Mouse (Mus musculus): ENCODE measurements at regions not wholly inside any gene's neighbourhood (a gene's known extent, or its start where the extent isn't known, plus 50 kb on each side); places are given as distances from the start of the nearest gene placed in this dataset.

DNA sequence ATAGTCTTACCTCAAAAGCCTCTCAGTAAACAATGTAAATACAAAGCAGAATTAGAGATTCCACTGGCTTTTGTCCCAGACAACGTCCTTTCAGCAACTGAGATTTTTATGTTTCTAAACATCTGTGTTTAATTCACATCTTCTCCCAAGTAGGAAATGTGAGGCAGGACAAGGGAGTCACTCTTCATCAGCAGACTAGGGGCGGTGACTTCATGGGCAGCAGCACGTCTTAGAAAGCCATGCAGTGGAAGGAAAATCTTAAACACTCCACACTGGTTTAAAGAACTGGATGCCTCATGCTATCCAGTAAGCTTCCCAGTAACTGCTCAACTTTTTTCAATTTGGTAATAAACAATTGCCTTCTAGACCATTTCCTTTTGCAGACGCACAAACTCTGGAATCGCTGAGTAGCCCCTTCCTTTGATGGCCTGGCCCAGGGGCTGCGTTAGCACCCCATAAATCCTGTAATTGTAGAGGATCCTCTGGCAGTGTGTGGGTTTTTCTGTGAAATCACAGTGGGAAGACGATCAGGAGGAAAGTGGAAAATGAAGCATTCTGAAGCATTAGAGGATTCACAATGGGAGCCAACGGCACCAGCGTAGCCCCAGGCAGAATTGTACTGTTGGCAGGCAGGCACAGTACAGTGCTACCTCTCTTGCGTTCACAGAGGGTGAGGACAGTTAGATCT, 1096.4 kb downstream of the A830018L16Rik start:
- Histone ChIP-seq H3K4me3 (ENCODE audit: low read depth, low read length) (no peak overlapping the region), H3K9me3 (replicated peaks; ENCODE audit: control insufficient read depth, low read length) (no peaks in the 10 kb centered on the region), H3K4me1 (ENCODE audit: control insufficient read depth, insufficient read depth) (no peaks in the 10 kb centered on the region), H3K36me3 (replicated peaks; ENCODE audit: control insufficient read depth, insufficient read depth, low read length) (no peaks in the 10 kb centered on the region), H3K9ac (replicated peaks; ENCODE audit: low read depth, low read length) (no peak overlapping the region), H3K4me2 (ENCODE audit: low read depth, low read length) (no peak overlapping the region), H3K27me3 (ENCODE audit: control insufficient read depth, insufficient read depth, low read length) (no peaks in the 10 kb centered on the region), H3K27ac (ENCODE audit: low read depth) (no peak overlapping the region)
- ATAC-seq (ENCODE audit: insufficient read depth, low read depth), result no peak
- TF ChIP-seq CTCF (IDR thresholded peaks at IDR 0.05; ENCODE audit: low read depth) (no peak), EP300 (IDR thresholded peaks at IDR 0.05; ENCODE audit: low read depth) (no peak)
- no peak for DNase-seq (ENCODE audit: low spot score)
- WGBS, result 76% methylated on average over 10 of the region's 10 CpGs

DNA sequence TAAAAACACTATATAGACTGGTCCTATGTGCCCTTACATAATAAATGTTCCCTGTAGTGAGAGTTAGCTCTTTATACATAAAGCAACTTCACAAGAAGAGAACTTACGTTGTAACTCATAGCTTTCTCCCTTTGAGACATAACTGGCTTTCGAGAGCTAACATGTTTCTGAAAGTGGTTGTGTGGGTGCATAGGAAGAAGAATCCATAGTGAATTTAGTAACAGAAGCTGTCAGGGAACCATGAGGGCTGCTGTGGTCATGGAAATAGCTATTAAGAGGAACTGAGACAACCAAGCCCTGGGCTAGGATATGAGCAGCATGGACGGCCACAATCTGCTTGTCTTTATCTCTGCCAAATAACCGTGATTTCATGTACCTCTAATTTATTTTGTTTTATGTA, 1105.7 kb downstream of the A830018L16Rik start:
- WGBS, result 85% methylated on average over 4 of the region's 4 CpGs
- no peaks in the 10 kb centered on the region for H3K4me1 ChIP-seq (ENCODE audit: control insufficient read depth, insufficient read depth)
- H3K4me3 ChIP-seq (ENCODE audit: low read depth, low read length), result no peak overlapping the region
- no peak overlapping the region for H3K4me2 ChIP-seq (ENCODE audit: low read depth, low read length)
- no peaks in the 10 kb centered on the region for H3K36me3 ChIP-seq (replicated peaks; ENCODE audit: control insufficient read depth, insufficient read depth, low read length)
- no peaks in the 10 kb centered on the region for H3K9me3 ChIP-seq (replicated peaks; ENCODE audit: control insufficient read depth, low read length)
- ATAC-seq (ENCODE audit: insufficient read depth, low read depth) (no peak), DNase-seq (ENCODE audit: low spot score) (no peak)
- TF ChIP-seq CTCF (IDR thresholded peaks at IDR 0.05; ENCODE audit: low read depth) (no peak), EP300 (IDR thresholded peaks at IDR 0.05; ENCODE audit: low read depth) (no peak)
- H3K27ac ChIP-seq (ENCODE audit: low read depth), result no peak overlapping the region
- H3K9ac ChIP-seq (replicated peaks; ENCODE audit: low read depth, low read length), result no peak overlapping the region
- H3K27me3 ChIP-seq (ENCODE audit: control insufficient read depth, insufficient read depth, low read length), result no peaks in the 10 kb centered on the region

DNA sequence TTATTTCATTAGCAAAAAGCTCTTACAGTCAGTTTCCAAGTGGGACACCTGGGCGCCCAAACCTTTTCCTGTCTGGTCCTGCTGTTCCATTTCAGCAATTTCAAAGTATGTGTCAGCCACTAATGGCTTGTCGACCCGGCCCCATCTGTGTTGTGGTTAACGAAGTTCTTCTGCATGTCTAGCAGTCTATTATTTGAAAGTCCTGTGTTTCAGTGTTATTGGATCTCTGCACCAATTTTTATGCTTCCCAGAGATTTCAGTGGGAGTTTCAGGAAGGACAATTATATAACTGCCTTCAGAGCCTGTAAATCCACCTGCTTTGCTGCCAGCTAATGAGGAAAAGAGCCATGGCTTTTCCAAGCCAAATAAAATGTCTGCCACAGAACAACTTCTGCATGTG, 1142.0 kb downstream of the A830018L16Rik start:
- no peak overlapping the region for H3K9ac ChIP-seq (replicated peaks; ENCODE audit: low read depth, low read length)
- no peaks in the 10 kb centered on the region for H3K4me1 ChIP-seq (ENCODE audit: control insufficient read depth, insufficient read depth)
- H3K4me2 ChIP-seq (ENCODE audit: low read depth, low read length), result no peak overlapping the region
- 78% methylated on average over 4 of the region's 4 CpGs for WGBS
- ATAC-seq (ENCODE audit: insufficient read depth, low read depth), result no peak
- H3K27me3 ChIP-seq (ENCODE audit: control insufficient read depth, insufficient read depth, low read length), result no peaks in the 10 kb centered on the region
- no peak for DNase-seq (ENCODE audit: low spot score)
- H3K36me3 ChIP-seq (replicated peaks; ENCODE audit: control insufficient read depth, insufficient read depth, low read length), result no peaks in the 10 kb centered on the region
- TF ChIP-seq EP300 (IDR thresholded peaks at IDR 0.05; ENCODE audit: low read depth) (no peak), CTCF (IDR thresholded peaks at IDR 0.05; ENCODE audit: low read depth) (no peak)
- H3K9me3 ChIP-seq (replicated peaks; ENCODE audit: control insufficient read depth, low read length), result no peaks in the 10 kb centered on the region
- no peak overlapping the region for H3K4me3 ChIP-seq (ENCODE audit: low read depth, low read length)
- H3K27ac ChIP-seq (ENCODE audit: low read depth), result no peak overlapping the region

DNA sequence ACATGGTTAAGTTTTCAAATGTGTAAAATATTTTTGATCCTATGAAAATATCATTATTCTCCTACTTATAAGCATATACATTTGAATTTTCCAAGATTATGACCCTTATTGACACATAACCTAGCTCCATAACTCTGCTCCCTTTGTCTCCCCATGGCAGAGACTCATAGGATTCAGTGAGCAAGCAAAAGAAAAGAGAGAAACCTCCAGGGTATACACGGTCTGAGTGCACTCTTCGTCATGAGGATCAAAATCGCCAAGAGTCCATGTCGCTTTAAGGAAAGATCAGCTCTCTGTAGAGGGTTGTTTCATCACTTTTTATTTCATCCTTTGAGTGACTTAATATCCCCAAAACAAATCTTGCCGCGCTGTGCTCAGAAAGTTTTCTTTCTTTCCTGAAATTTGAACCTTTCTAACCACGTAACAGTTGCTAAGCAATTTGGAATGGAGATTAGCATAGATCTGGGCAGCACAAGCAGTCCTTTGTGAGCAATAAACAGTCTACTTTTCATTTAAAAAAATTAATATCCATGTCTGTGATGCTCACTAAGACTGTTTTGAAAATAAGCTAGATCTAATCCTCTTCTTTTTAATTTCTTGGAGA, 1158.0 kb downstream of the A830018L16Rik start:
- Histone ChIP-seq H3K4me1 (ENCODE audit: control insufficient read depth, insufficient read depth) (no peaks in the 10 kb centered on the region), H3K27me3 (ENCODE audit: control insufficient read depth, insufficient read depth, low read length) (no peaks in the 10 kb centered on the region), H3K4me2 (ENCODE audit: low read depth, low read length) (no peak overlapping the region), H3K9me3 (replicated peaks; ENCODE audit: control insufficient read depth, low read length) (no peaks in the 10 kb centered on the region), H3K36me3 (replicated peaks; ENCODE audit: control insufficient read depth, insufficient read depth, low read length) (no peaks in the 10 kb centered on the region), H3K9ac (replicated peaks; ENCODE audit: low read depth, low read length) (no peak overlapping the region), H3K27ac (ENCODE audit: low read depth) (no peak overlapping the region), H3K4me3 (ENCODE audit: low read depth, low read length) (no peak overlapping the region)
- WGBS, result 76% methylated on average over 7 of the region's 7 CpGs
- DNase-seq (ENCODE audit: low spot score) (no peak), ATAC-seq (ENCODE audit: insufficient read depth, low read depth) (no peak)
- TF ChIP-seq EP300 (IDR thresholded peaks at IDR 0.05; ENCODE audit: low read depth), result no peak
- TF ChIP-seq CTCF (IDR thresholded peaks at IDR 0.05; ENCODE audit: low read depth), result no peak

DNA sequence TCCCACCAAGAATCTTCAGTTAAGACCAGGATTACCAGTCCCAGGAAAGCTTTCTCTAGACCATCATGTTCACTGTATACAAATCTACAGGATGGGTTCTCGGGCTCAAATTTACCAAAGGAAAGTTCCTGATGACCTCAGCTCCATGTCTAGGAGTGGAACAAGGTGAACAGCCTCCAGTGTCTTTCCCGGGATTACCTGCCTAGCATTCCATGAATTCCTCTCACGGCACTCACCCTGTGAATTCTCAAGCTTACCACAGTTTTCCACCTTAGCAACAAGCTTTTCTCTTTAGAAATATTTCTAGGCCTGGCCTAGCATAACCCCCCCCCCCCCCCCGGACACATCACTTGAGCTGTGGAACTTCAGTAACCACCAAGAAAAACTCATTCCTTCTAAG, 1158.9 kb downstream of the A830018L16Rik start:
- TF ChIP-seq EP300 (IDR thresholded peaks at IDR 0.05; ENCODE audit: low read depth), result no peak
- no peak for TF ChIP-seq CTCF (IDR thresholded peaks at IDR 0.05; ENCODE audit: low read depth)
- H3K9ac ChIP-seq (replicated peaks; ENCODE audit: low read depth, low read length), result no peak overlapping the region
- H3K4me1 ChIP-seq (ENCODE audit: control insufficient read depth, insufficient read depth), result no peaks in the 10 kb centered on the region
- WGBS, result 59% methylated on average over 4 of the region's 4 CpGs
- H3K4me2 ChIP-seq (ENCODE audit: low read depth, low read length), result no peak overlapping the region
- no peak overlapping the region for H3K4me3 ChIP-seq (ENCODE audit: low read depth, low read length)
- H3K27ac ChIP-seq (ENCODE audit: low read depth), result no peak overlapping the region
- DNase-seq (ENCODE audit: low spot score) (no peak), ATAC-seq (ENCODE audit: insufficient read depth, low read depth) (no peak)
- H3K36me3 ChIP-seq (replicated peaks; ENCODE audit: control insufficient read depth, insufficient read depth, low read length), result no peaks in the 10 kb centered on the region
- no peaks in the 10 kb centered on the region for H3K27me3 ChIP-seq (ENCODE audit: control insufficient read depth, insufficient read depth, low read length)
- no peaks in the 10 kb centered on the region for H3K9me3 ChIP-seq (replicated peaks; ENCODE audit: control insufficient read depth, low read length)

DNA sequence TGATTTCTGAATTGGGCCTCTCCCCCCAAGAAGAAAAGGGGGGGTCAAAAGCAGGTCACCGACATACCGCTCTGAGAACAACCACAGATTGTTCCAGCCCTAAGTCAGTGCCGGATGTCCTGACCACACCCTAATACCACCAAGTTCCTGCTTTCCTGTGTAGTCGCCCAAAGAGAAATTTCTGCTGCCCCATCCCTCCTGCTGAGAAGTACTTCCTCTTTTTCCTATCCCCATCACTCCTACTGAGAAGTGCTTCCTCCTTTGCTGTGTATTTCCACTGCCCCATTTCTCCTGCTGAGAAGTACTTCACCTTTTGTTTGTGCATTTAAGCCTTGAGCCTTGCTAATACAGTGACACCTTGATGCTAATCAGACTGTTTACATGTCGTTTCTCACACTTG, 1160.4 kb downstream of the A830018L16Rik start:
- Histone ChIP-seq H3K9me3 (replicated peaks; ENCODE audit: control insufficient read depth, low read length) (no peaks in the 10 kb centered on the region), H3K4me2 (ENCODE audit: low read depth, low read length) (no peak overlapping the region), H3K27ac (ENCODE audit: low read depth) (no peak overlapping the region), H3K36me3 (replicated peaks; ENCODE audit: control insufficient read depth, insufficient read depth, low read length) (no peaks in the 10 kb centered on the region), H3K4me3 (ENCODE audit: low read depth, low read length) (no peak overlapping the region), H3K9ac (replicated peaks; ENCODE audit: low read depth, low read length) (no peak overlapping the region), H3K27me3 (ENCODE audit: control insufficient read depth, insufficient read depth, low read length) (no peaks in the 10 kb centered on the region), H3K4me1 (ENCODE audit: control insufficient read depth, insufficient read depth) (no peaks in the 10 kb centered on the region)
- no peak for DNase-seq (ENCODE audit: low spot score)
- 71% methylated on average over 5 of the region's 5 CpGs for WGBS
- ATAC-seq (ENCODE audit: insufficient read depth, low read depth), result no peak
- TF ChIP-seq CTCF (IDR thresholded peaks at IDR 0.05; ENCODE audit: low read depth) (no peak), EP300 (IDR thresholded peaks at IDR 0.05; ENCODE audit: low read depth) (no peak)

Data from heart, postnatal 0 days (tissue).